Mouse (Mus musculus) liver, adult 10 weeks (tissue): ENCODE measurements around the gene Rps6kb2. TPM values are rescaled to one million over a fixed set of nuclear protein-coding genes. Genes with fewer than 3 reads are reported as not detected.

Source experiments
- polyA plus RNA-seq: library from polyadenylated mRNA; stranded (reverse); fragments of 350-450 nt; fragmentation: Illumina TruSeq; extraction: RNeasy Lipid Tissue Mini Kit (QIAGEN cat#74804); gene quantifications from one replicate; pipeline ENCODE4 v1.2.3, GENCODE M21; 2014; ENCODE audit warnings: low read depth, low replicate concordance

Gene Rps6kb2
- 3.4 TPM for polyA plus RNA-seq

DNA sequence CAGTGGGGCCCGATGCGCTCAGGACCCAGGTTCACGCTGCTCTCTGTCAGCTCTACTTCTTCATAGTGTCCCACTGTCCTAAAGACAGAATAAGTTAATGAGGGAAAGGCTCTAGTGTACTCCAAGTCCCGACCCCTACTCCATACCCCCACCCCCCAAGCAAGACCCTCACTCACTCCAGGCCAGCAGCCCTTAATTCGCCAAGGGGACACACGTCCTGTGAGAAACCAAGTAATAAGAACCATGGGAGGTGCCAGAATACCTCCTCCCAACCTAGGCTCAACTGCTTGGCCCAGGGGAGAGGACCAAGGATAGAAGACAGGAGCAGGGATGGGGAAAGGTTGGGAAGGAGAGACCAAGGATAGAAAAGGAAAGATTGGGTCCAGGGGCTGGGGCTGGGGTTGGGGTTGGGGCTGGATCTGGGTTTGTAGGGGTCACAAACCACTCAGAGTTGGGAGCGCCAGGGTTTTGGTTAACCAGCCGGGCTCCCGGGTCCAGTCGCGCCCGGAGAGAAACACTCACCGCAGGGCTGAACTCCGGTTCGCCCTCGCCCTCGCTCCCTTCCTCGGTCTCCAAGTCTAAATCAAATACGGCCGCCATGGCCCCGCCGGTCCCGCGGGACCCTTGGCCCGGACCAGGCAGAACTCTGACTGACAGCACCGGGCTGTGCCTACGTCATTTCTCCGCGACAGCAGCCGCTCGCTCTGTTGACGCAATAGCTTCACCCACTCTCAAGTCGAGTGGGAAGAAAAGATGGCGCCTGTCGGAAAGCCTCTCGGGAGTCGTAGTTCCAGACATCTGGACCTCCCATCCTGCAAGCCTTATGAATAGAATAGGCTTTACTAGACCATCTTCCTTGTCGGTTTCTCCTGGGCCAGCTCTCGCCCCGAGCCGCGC is at the start of gene Rps6kb2:
Gene Rps6kb2, minus strand, starts transcription at position 709 of the 897 bp plus-strand sequence.

DNA sequence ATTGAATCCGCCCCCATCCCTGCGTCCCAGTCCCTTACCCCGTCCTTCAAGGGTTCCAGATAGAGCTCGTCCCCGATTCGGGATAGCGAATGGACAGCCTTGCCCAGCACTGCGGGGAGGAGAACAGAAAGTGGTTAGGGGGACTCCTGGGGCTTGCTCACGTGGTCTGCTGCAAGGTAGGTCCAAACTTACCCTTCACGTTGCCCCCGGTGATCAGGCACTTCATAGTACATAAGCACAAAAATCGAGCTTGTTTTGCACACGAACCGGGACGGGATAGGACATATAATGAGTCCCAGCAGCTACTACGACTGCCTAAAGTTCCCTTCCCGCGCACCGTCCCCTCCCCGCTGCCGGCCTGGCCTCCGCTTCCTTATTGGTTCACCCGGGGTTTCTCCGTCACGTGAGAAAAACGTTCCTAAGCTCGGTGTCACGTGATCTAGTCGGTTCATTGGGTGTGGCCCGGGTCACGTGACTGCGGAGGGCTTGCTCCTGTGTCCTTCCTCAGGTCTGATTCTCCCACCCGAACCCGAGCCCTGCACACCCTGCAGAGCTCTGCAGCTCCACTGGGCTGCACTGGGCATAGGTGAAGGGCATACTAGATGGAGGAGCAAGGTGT is 38.2 kb upstream of the Rps6kb2 start, which contains the start of gene Rad9a:
Gene Rad9a, minus strand, starts transcription at position 372 of the 619 bp plus-strand sequence.

DNA sequence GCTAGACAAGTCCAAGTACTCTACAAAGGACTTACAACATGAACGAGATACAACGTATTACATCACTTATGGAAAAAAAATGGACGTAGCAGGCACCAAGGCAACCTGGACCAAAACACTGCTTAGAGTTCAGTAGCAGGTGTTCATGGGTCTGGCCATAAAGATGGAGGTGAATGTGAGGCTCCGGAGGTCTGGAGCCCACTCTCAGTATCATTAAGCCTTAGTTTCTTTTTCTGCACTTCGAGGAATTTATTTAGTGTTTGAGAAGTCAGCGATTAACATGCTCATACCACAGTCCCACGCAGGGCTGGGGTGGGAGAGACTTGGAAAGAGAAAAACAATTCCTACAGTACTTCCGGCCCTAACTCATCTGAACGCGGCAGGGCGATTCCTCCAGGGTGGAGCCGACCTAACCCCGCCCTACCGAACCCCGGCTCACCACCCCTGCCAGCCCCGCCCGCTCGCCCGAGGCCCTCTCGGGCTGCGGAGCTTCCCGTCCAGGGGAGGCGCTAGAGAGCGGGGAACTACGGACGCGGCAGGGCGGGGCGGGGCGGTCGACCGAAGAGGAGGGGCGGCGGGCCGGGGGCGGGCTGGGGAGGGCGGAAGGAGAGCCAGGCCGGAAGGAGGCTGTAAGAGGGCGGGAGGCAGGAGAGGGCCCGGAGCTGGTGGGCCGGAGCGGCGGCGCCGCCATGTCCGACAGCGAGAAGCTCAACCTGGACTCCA is 28.5 kb upstream of the Rps6kb2 start, which contains the start of gene Ppp1ca:
Gene Ppp1ca, plus strand, starts transcription at position 538 of the 723 bp plus-strand sequence.

DNA sequence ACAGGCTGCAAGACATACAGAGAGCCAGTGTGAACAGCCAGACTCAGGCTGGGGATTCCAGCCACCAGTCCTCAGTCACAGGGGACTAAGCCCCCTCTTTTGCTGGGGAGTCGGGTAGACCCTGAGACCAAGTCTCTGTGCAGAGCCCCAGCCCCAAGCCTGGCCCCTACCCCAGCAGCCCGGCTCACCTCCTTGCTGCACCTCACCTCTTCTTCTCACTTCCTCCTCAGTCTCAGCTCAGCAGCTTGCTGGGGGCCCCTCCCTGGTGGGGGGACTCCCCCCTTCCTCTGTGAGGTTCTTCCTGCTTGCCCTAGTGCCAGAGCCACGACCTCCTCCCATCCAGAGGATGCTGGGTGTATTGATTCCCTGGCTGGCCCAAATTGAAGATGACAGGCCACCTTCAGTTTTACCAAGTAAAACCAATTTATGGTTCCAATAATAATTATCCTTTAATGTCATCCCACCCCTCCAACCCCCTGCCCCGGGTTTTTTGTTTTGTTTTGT is 27.7 kb upstream of the Rps6kb2 start, which contains the start of gene Tbc1d10c:
Gene Tbc1d10c, minus strand, starts transcription at position 454 of the 504 bp plus-strand sequence.

DNA sequence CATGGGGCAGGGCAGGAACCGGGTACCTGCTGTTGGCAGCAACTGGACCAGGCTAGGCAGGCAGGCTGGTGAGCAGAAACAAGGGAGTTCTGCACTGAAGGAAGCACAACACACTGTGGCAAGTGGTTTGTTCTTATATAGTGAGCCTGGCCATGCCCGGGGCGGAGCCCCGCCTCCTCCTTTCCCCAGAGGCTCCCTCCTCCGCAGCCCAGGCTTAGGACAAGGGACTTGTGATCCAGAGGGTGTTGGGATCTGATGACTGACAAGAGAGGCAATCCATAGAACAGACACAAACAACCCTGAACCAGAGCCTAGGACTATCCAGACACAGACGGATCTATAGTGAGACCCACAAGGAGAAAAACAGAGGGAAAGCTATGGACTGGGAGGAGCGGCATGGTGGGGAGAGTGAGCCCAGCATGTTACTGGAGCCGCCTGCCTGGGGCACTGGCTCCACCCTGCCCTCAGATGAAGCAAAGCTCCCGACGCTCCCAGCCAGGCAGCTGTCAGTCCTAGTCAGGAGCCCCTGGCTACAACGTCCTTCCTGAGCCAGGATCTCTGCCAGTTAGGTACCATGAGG is 12.3 kb upstream of the Rps6kb2 start, which contains the start of gene Carns1:
Gene Carns1, minus strand, starts transcription at position 112 of the 580 bp plus-strand sequence.

DNA sequence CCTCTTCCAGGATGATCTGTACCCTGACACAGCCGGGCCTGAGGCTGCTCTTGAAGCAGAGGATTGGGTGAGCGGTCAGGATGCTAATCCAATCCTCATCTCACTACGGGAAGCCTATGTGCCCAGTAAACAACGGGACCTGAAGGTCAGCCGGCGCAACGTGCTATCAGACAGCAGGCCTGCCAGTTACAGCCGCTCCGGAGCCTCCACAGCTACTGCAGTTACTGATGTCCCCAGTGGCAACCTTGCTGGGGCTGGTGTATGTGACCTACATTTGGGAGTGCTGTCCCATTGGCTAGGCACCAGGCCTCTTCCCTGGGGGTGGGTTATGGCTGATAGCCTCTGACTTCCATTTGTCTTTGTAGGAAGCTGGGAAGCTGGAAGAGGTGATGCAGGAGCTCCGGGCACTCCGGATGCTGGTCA is 9.9 kb downstream of the Rps6kb2 start, which contains the start of gene Ptprcap:
Gene Ptprcap, plus strand, starts transcription at position 373 of the 423 bp plus-strand sequence.

DNA sequence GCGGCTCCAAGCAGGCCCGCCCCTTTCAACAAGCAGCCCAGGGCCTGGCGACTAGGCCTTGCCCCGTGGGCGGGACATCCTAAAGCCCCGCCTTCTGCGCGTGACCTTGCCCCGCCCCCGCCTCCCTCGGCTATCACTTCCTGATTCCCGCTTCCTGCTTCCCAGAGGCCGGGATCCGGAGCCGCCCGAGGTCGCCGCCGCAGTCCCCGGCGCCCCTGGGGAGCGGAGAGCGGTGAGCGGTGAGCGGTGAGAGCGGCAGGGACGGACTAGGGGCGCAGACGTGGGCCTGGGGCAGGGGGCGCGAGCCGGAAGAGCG is 14.7 kb downstream of the Rps6kb2 start, which contains the start of gene Coro1b:
Gene Coro1b, plus strand, starts transcription at position 129 of the 316 bp plus-strand sequence.

DNA sequence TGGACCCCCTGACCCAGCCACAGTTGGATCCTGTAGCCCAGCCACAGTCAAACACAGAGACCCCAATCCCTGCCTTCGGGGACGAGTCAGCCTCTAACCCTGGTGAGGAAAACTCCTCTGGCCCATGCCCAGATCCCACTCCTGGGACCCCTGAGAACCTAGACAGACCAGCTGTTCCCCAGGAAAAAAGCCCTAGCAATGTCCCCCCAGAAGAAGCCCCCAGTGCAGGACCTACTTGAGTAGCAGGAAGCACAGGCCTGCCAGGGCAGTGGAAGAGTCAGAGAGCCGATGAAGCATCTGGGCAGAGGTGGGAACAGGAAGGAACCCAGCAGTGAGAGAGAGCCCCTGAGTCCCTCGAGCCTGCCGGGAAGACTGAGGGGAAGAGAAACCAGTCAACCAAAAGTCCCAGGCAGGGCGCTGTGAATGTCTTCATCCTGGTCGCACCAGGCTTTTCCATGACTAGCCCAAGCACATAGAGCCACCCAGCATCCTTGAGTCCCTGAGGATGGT is 19.3 kb downstream of the Rps6kb2 start, which contains the start of gene Cabp4:
Gene Cabp4, minus strand, starts transcription at position 275 of the 510 bp plus-strand sequence.

DNA sequence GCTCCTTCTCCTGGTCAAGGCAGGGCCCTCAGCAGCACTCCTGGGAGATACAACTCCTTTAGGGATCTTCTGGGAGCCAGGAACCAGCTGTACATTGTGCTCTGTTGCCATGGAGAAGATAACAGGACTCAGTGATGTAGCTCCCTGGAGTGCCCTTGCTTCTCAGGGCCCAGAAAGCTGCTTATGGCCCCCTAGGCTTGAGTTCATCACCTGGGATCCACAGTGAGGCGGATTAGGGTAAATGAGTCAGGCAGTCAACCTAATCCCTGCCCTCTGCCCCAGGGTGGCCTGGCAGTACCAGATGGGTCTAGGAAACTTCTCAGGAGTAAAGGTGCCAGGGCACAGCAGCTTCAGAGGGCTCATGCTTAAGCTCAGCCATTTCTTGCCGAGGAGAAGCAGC is 23.7 kb downstream of the Rps6kb2 start, which contains the start of gene Gpr152:
Gene Gpr152, plus strand, starts transcription at position 342 of the 400 bp plus-strand sequence.

DNA sequence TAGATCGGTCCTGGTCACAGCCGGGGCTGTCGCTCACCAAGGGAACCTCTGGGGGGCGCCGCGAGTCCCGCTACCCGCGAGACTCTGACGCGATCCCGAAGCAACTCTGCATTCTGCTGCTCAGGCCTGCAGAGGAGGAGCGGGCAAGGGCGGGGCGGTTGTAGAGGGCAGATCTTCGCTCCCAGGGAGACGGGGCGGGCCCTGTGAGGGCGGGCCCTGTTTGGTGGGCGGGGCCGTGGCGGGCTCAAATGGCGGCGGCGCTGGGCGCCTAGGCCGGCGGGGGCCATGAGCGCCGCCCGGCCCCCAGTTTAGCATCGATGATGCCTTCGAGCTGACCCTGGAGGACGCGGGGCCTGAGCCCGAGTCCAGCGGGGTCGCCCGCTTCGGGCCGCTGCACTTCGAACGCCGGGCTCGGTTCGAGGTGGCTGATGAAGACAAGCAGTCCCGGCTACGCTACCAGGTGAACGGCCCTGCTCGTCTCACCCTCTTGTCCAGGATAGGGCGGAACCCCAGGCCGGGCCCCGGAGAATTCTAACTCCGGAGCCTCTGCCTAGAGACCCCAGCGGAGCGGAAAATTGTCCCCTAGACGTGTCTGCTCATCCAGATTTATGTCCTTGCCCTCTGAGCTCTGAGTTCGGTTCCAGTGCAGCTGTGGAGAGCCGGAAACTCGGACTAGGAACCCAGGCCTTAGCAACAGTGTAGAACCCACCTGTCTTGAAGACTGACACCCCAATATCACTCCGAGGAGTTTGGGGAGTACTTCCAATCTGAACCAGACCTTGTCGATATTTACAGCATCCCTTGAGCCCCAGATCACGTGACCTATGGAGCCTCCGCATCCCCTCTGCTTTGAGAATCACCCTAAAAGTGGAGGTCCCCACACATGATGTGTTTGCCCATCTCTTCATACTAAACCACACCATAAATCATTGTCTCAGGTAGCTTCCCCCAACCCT is 37.1 kb downstream of the Rps6kb2 start, which contains the start of gene Aip:
Gene Aip, minus strand, starts transcription at position 118 of the 956 bp plus-strand sequence.

Other genes with a start within 250 kb of the Rps6kb2 start
- not detected for gene Aldh3b1, start 233.5 kb downstream of the Rps6kb2 start, polyA plus RNA-seq
- 3.1 TPM for gene Unc93b1, start 228.2 kb downstream of the Rps6kb2 start, polyA plus RNA-seq
- 0.64 TPM for gene Aldh3b3, start 204.7 kb downstream of the Rps6kb2 start, polyA plus RNA-seq
- not detected for gene Aldh3b2, start 191.0 kb downstream of the Rps6kb2 start, polyA plus RNA-seq
- gene Acy3, start 176.8 kb downstream of the Rps6kb2 start, polyA plus RNA-seq: 15.3 TPM
- not detected for gene Tbx10, start 170.6 kb downstream of the Rps6kb2 start, polyA plus RNA-seq
- not detected for gene Nudt8, start 162.8 kb downstream of the Rps6kb2 start, polyA plus RNA-seq
- 0.13 TPM for gene Gm49405, start 162.7 kb downstream of the Rps6kb2 start, polyA plus RNA-seq
- gene Doc2g, start 160.0 kb downstream of the Rps6kb2 start, polyA plus RNA-seq: not detected
- gene Ndufv1, start 150.5 kb downstream of the Rps6kb2 start, polyA plus RNA-seq: 25.4 TPM
- gene Gstp1, start 125.4 kb downstream of the Rps6kb2 start, polyA plus RNA-seq: 51.4 TPM
- 1.1 TPM for gene Gstp2, start 117.3 kb downstream of the Rps6kb2 start, polyA plus RNA-seq
- 2.0 TPM for gene Gstp3, start 103.8 kb downstream of the Rps6kb2 start, polyA plus RNA-seq
- gene Cabp2, start 81.8 kb downstream of the Rps6kb2 start, polyA plus RNA-seq: not detected
- gene Cdk2ap2, start 66.2 kb downstream of the Rps6kb2 start, polyA plus RNA-seq: 1.9 TPM
- 0.19 TPM for gene Pitpnm1, start 63.4 kb downstream of the Rps6kb2 start, polyA plus RNA-seq
- 0.53 TPM for gene Aip, start 37.5 kb downstream of the Rps6kb2 start, polyA plus RNA-seq
- gene Gpr152, start 23.6 kb downstream of the Rps6kb2 start, polyA plus RNA-seq: not detected
- 0.26 TPM for gene Cabp4, start 19.3 kb downstream of the Rps6kb2 start, polyA plus RNA-seq
- 19.7 TPM for gene Coro1b, start 14.7 kb downstream of the Rps6kb2 start, polyA plus RNA-seq
- 2.3 TPM for gene Ptprcap, start 9.8 kb downstream of the Rps6kb2 start, polyA plus RNA-seq
- 0.64 TPM for gene Carns1, start 12.1 kb upstream of the Rps6kb2 start, polyA plus RNA-seq
- gene Tbc1d10c, start 27.9 kb upstream of the Rps6kb2 start, polyA plus RNA-seq: not detected
- 76.1 TPM for gene Ppp1ca, start 28.7 kb upstream of the Rps6kb2 start, polyA plus RNA-seq
- 1.6 TPM for gene Rad9a, start 38.3 kb upstream of the Rps6kb2 start, polyA plus RNA-seq
- 0.56 TPM for gene Clcf1, start 50.9 kb upstream of the Rps6kb2 start, polyA plus RNA-seq
- gene AC109138.7, start 51.0 kb upstream of the Rps6kb2 start, polyA plus RNA-seq: not detected
- gene Pold4, start 68.5 kb upstream of the Rps6kb2 start, polyA plus RNA-seq: 1.7 TPM
- gene Ssh3, start 105.8 kb upstream of the Rps6kb2 start, polyA plus RNA-seq: 1.8 TPM
- not detected for gene Ankrd13d, start 119.8 kb upstream of the Rps6kb2 start, polyA plus RNA-seq
- 4.7 TPM for gene Grk2, start 142.9 kb upstream of the Rps6kb2 start, polyA plus RNA-seq
- gene Kdm2a, start 234.9 kb upstream of the Rps6kb2 start, polyA plus RNA-seq: 28.1 TPM